Mouse (Mus musculus): ENCODE results near the gene Erap1.
"Not testable (repeated sequence)": the region's sequence is repeated elsewhere in the genome, so short reads cannot be mapped to it uniquely, and the experiment has no call there.

- not testable (repeated sequence) for TF ChIP-seq CTCF (IDR thresholded peaks at IDR 0.05; ENCODE audit: low read depth, low read length); POLR2A (IDR thresholded peaks at IDR 0.05; ENCODE audit: insufficient read depth, low read length)
Observed at GRCm38 (mm10) chr13:74601776-74602175, 37.6 kb upstream of the Erap1 start.
